In genomic region chr3:122247768-122248100, GRCm38 (mm10) we compare ENCODE assay signal across 11 mouse cellular contexts. TPM values are rescaled to one million over a fixed set of nuclear protein-coding genes. Genes with fewer than 3 reads are reported as not detected.
DNase-seq lines count a peak whose midpoint lies in the region; ATAC-seq and TF ChIP-seq lines count a peak whose summit lies in the region.
"Had no signal": no experiment of that assay in that cellular context is flagged by ENCODE, and none has a peak within 500 bp of the region (broad histone marks: within the 10 kb centered on the region; RNA-seq: fewer than 3 reads in every experiment).

No protein-coding gene starts in this region.

- no peak overlapping the region for H3K27ac ChIP-seq in heart, embryonic 15.5 days
- H3K27ac ChIP-seq in CH12.LX (ENCODE audit: insufficient read depth, low read depth) = no peak overlapping the region
- H3K27ac ChIP-seq in liver, postnatal 0 days (ENCODE audit: low read depth) = peak overlapping the region; percentile 99
- H3K27ac ChIP-seq: lung, embryonic 15.5 days had no signal

- peaks cover 30% of the 10 kb centered on the region for H3K4me1 ChIP-seq in heart, embryonic 15.5 days (replicated peaks)
- peaks cover 0 to 42% of the 10 kb centered on the region in 2 experiments; a peak in 2 of 4 replicates for H3K4me1 ChIP-seq in CH12.LX (ENCODE audit: control insufficient read depth in 1 of 2, insufficient read depth in 2 of 2)
- peaks cover 39% of the 10 kb centered on the region for H3K4me1 ChIP-seq in liver, postnatal 0 days (ENCODE audit: insufficient read depth)

- H3K79me2 ChIP-seq in CH12.LX (replicated peaks; ENCODE audit: control insufficient read depth, extremely low read depth, insufficient read depth, poor library complexity, severe bottlenecking) = peaks cover 21% of the 10 kb centered on the region

- TF ChIP-seq RAD21 in CH12.LX (IDR thresholded peaks at IDR 0.05; ENCODE audit: low read depth, low read length) = no peak

- no peaks in the 10 kb centered on the region for H3K36me3 ChIP-seq in heart, embryonic 15.5 days
- peaks cover 0 to 16% of the 10 kb centered on the region in 2 experiments for H3K36me3 ChIP-seq in CH12.LX (replicated peaks in 1 of 2; ENCODE audit: control insufficient read depth in 1 of 2, insufficient read depth in 1 of 2, low read length in 1 of 2)
- peaks cover 10% of the 10 kb centered on the region for H3K36me3 ChIP-seq in liver, postnatal 0 days (replicated peaks; ENCODE audit: insufficient read depth, low read length)
- H3K36me3 ChIP-seq: lung, embryonic 15.5 days had no signal

- in situ Hi-C loops in CH12.LX (cut with MboI; ENCODE audit: low pct_ligation_motif_present, low pct_unique_long_range_greater_than_20kb, low sequenced_read_pairs) = no loop called here

- peak overlapping the region; percentile 76; the same call in 1 of the 2 replicates for H3K4me2 ChIP-seq in heart, embryonic 15.5 days
- H3K4me2 ChIP-seq in CH12.LX (ENCODE audit: insufficient read depth, low read depth, poor library complexity, severe bottlenecking) = peak overlapping the region; percentile 92
- peak overlapping the region; percentile 65 for H3K4me2 ChIP-seq in liver, postnatal 0 days (ENCODE audit: low read depth, low read length)

- H3K4me3 ChIP-seq in heart, embryonic 15.5 days = 0 out of 2 replicates have a peak overlapping the region, but pooled peaks have one; percentile 96
- no peak overlapping the region for H3K4me3 ChIP-seq in CH12.LX (replicated peaks in 1 of 3; ENCODE audit: low read depth in 2 of 3, low read length in 2 of 3, poor library complexity in 1 of 3)
- peak overlapping the region; percentile 87 for H3K4me3 ChIP-seq in liver, postnatal 0 days (ENCODE audit: low read depth, low read length)

- ATAC-seq in heart, embryonic 15.5 days (replicated peaks; ENCODE audit: insufficient number of reproducible peaks, insufficient read depth, low FRiP score, low read depth) = no peak
- ATAC-seq in liver, postnatal 0 days = peak; percentile 35
- ATAC-seq: Patski had no signal

- H3K9ac ChIP-seq in heart, embryonic 15.5 days = no peak overlapping the region
- peak overlapping the region; percentile 28; the same call in 1 of the 2 replicates for H3K9ac ChIP-seq in CH12.LX (ENCODE audit: insufficient read depth, low read depth)
- H3K9ac ChIP-seq in liver, postnatal 0 days (replicated peaks) = peak overlapping the region; percentile 97

- no peak for DNase-seq in heart, adult 9 months (ENCODE audit: low spot score in 2 of 2)
- peak; percentile 12 for DNase-seq in CH12.LX (ENCODE audit: extremely low read depth)
- DNase-seq in c-Kit-positive CD71-positive TER-119-positive erythroid progenitor cells, embryonic 14.5 days (ENCODE audit: low spot score) = peak; percentile 70
- peak; percentile 38 for DNase-seq in liver, postnatal 0 days
- DNase-seq in embryo, embryonic 10 days (ENCODE audit: low spot score) = no peak
- DNase-seq in lung, postnatal 25 days (ENCODE audit: low spot score) = no peak
- no peak for DNase-seq in frontal cortex, postnatal 36 days (ENCODE audit: low spot score in 2 of 2)
- DNase-seq: thymus, adult 2 months had no signal

- TF ChIP-seq CTCF in CH12.LX (conservative IDR thresholded peaks at IDR 0.05 in 1 of 2, IDR thresholded peaks at IDR 0.05 in 1 of 2; ENCODE audit: low read depth in 2 of 2, low read length in 2 of 2) = no peak
- TF ChIP-seq CTCF in liver, postnatal 0 days (IDR thresholded peaks at IDR 0.05; ENCODE audit: low read depth) = no peak

- no peak for TF ChIP-seq EP300 in CH12.LX (IDR thresholded peaks at IDR 0.05; ENCODE audit: low read length)
- TF ChIP-seq EP300 in liver, postnatal 0 days (IDR thresholded peaks at IDR 0.05; ENCODE audit: low read depth) = no peak; the same call in 1 of the 2 replicates

- TF ChIP-seq POLR2A in CH12.LX (IDR thresholded peaks at IDR 0.05; ENCODE audit: low read depth, low read length) = no peak

- WGBS in heart, embryonic 15.5 days = 94% methylated on average over 2 of the region's 2 CpGs
- WGBS in liver, postnatal 0 days (ENCODE audit: insufficient replicate concordance) = 57% methylated on average over 2 of the region's 2 CpGs

- H3K9me3 ChIP-seq in heart, embryonic 15.5 days (replicated peaks) = no peaks in the 10 kb centered on the region
- no peaks in the 10 kb centered on the region for H3K9me3 ChIP-seq in CH12.LX (replicated peaks; ENCODE audit: low read length)
- no peaks in the 10 kb centered on the region for H3K9me3 ChIP-seq in liver, postnatal 0 days (ENCODE audit: low read length)
- H3K9me3 ChIP-seq: lung, embryonic 15.5 days had no signal

- H3K27me3 ChIP-seq in heart, embryonic 15.5 days = no peaks in the 10 kb centered on the region
- no peaks in the 10 kb centered on the region for H3K27me3 ChIP-seq in CH12.LX (replicated peaks)
- no peaks in the 10 kb centered on the region for H3K27me3 ChIP-seq in liver, postnatal 0 days (ENCODE audit: insufficient read depth, low read length)
- H3K27me3 ChIP-seq: lung, embryonic 15.5 days; Patski had no signal

- dilution Hi-C loops in CH12.LX (cut with MboI; ENCODE audit: extremely low pct_ligation_motif_present, extremely low pct_unique_long_range_greater_than_20kb, low sequenced_read_pairs) = no loop called here

TF ChIP-seq in CH12.LX, 34 proteins besides CTCF, POLR2A, EP300 and RAD21:
- TF ChIP-seq MAFK (IDR thresholded peaks at IDR 0.05; ENCODE audit: insufficient replicate concordance, low read length) (no peak), GABPA (IDR thresholded peaks at IDR 0.05; ENCODE audit: insufficient replicate concordance, low read depth, low read length) (no peak), JUND (conservative IDR thresholded peaks at IDR 0.05; ENCODE audit: low read depth, low read length) (no peak), PAX5 (IDR thresholded peaks at IDR 0.05; ENCODE audit: low read length) (no peak)

RNA-seq across cellular contexts. Expression of gene Gclm, which starts 2.4 kb away (rescaled TPM):
- 65.6 and 71.9 TPM in 2 replicates for polyA plus RNA-seq in heart, embryonic 15.5 days (2015; fragmentation: Nextera tagmentation; extraction: Ambion mirVana)
- total RNA-seq in CH12.LX (2012; rRNA removed) (26.1 and 38.4 TPM in 2 replicates), CH12.LX (2014; rRNA removed) (195 and 214 TPM in 2 replicates)
- 85.4 and 108 TPM in 2 replicates for polyA plus RNA-seq in CH12.LX (2012; ENCODE audit: insufficient read length, low read depth)
- 391 and 407 TPM in 2 replicates for polyA plus RNA-seq in liver, postnatal 0 days (2015; fragmentation: Nextera tagmentation; extraction: Ambion mirVana)

RNA-seq across cellular contexts. Expression of gene Dnttip2, which starts 26.5 kb away (rescaled TPM):
- 37.7 and 38.4 TPM in 2 replicates for polyA plus RNA-seq in heart, embryonic 15.5 days (2015; fragmentation: Nextera tagmentation; extraction: Ambion mirVana)
- 41.9 and 62.3 TPM in 2 replicates for total RNA-seq in CH12.LX (2012; rRNA removed)
- 65.2 and 72.7 TPM in 2 replicates for total RNA-seq in CH12.LX (2014; rRNA removed)
- 121 and 141 TPM in 2 replicates for polyA plus RNA-seq in CH12.LX (2012; ENCODE audit: insufficient read length, low read depth)
- polyA plus RNA-seq in liver, postnatal 0 days (2015; fragmentation: Nextera tagmentation; extraction: Ambion mirVana) = 23.8 and 25.3 TPM in 2 replicates

RNA-seq across cellular contexts. Expression of gene Bcar3, which starts 46.2 kb away (rescaled TPM):
- polyA plus RNA-seq in heart, embryonic 15.5 days (2015; fragmentation: Nextera tagmentation; extraction: Ambion mirVana) = 3.9 and 5.7 TPM in 2 replicates
- total RNA-seq in CH12.LX (2012; rRNA removed) = 47.4 and 56.9 TPM in 2 replicates
- 52.0 and 54.6 TPM in 2 replicates for total RNA-seq in CH12.LX (2014; rRNA removed)
- polyA plus RNA-seq in CH12.LX (2012; ENCODE audit: insufficient read length, low read depth) = 55.9 and 61.2 TPM in 2 replicates
- 11.2 and 12.6 TPM in 2 replicates for polyA plus RNA-seq in liver, postnatal 0 days (2015; fragmentation: Nextera tagmentation; extraction: Ambion mirVana)

Comparison
In these comparisons a context has a peak if more than half of its experiments do, and no peak if none do; other contexts are left out.
1. H3K4me3 ChIP-seq: peak in heart, embryonic 15.5 days (single experiment) and liver, postnatal 0 days (single experiment); none in CH12.LX (0 of 3).
2. DNase-seq: peak in CH12.LX (single experiment), c-Kit-positive CD71-positive TER-119-positive erythroid progenitor cells, embryonic 14.5 days (single experiment) and liver, postnatal 0 days (single experiment); none in heart, adult 9 months (0 of 2), embryo, embryonic 10 days (single experiment), lung, postnatal 25 days (single experiment) and frontal cortex, postnatal 36 days (0 of 2).
3. Peak in every context shown above with its lines, with median percentiles within 50 percentile points of each other: H3K4me2 ChIP-seq.